Mouse (Mus musculus): ENCODE results near the gene 1700037C18Rik.
A peak's percentile ranks its signal among the peaks of the same experiment; 100 is the strongest.

Gene 1700037C18Rik

GRCm38 (mm10) chr16:3908537-3909111 is at the start of gene 1700037C18Rik, which contains the start of gene Cluap1:
Gene 1700037C18Rik, minus strand, starts transcription at chr16:3908689.
Gene Cluap1, plus strand, starts transcription at chr16:3908801.
- peak; percentile 95 for DNase-seq

- peak; percentile 16 for DNase-seq
Observed at GRCm38 (mm10) chr16:3956369-3956768, 47.9 kb upstream of the 1700037C18Rik start.

DNA sequence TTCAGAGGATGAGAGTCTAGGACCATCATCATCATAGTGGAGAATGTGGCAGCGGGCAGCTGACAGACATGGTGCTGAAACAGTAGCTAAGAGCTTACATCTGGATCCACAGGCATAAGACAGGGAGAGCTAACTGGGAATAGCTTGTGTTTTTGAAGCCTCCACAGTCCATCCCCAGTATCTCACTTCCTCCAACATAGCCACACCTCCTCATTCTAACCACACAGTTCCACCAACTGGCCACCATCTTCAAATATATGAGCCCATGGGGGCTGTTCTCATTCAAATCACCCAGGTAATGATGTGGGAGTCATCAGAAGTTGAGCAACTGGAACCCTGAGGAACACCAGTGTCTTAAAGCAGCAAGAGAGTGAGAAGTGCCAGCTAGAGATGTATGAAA is 42.7 kb upstream of the 1700037C18Rik start:
- no peak for DNase-seq

DNA sequence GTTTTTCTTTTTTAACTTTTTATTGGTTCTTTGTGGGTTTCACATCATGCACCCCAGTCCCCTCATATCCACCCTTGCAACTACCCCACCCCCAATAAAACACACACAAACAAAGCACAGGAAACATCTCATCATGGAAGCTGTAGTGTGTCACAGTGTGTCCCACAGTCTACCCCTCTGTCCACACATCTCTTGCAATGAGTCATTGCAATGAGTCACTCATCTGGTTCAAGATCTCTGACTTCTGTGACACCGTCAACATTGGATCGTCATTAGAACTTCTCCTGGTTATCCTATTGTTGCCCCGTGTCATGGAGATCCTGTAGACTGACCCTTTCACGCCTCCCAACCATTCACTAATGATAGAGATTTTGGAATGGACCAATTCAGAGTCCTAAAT is 26.2 kb upstream of the 1700037C18Rik start:
- DNase-seq: no peak

DNA sequence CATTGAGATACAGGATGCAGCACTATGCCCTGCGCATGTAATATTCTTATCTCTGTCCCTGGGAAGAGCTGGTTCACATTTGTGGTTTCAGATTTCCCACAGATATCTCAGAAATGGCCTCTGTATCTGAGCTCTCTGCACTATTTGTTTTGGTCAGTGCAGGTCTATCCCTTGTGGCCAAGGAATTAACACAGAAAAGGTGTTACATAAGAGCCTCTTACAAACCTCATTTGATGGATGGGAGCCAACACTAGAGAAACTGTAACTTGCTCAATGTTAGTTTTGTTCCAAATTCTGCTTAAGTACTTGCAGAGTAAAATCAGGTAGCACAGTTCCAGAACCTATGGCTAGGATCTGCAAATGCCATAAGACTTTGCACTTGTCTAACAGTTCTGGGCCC is 25.6 kb upstream of the 1700037C18Rik start:
- peak; percentile 27 for DNase-seq

DNA sequence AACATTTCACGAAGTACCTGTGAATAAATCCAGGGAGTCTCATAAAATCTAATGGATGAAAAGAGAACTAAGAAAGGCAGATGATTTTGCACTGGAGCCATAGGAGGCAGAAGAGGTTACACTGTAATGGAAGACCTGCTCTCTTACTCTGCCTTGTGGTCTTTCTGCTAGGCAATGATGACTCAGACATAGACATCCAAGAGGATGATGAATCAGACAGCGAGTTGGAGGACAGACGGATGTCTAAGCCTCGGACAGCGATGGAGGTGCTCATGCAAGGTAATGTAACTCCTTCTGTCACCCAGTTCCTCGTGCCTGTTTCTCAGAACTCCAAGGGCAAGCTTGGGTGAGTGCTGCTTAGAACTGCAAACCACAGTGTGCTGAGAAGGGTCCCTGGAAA is 25.0 kb upstream of the 1700037C18Rik start:
- DNase-seq: no peak

DNA sequence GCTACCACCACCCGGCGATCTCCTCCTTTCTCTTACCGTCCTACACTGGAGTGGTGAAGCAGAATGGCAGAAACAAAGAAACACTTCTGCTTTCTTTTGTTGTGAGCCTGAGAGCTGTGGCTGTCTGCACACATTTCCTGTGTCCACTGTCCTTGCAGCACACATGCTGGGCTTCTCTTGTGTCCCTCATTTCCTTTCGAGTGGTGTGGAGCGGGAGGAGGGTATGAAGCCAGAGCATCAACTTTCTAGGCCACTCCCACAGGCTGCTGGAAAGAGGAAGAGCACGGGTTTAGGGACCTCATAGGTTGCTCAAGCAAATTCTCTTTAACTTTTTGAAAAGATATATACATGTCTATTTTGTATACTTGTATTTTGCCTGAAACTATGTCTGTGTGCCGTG is 20.7 kb upstream of the 1700037C18Rik start:
- DNase-seq: no peak

DNA sequence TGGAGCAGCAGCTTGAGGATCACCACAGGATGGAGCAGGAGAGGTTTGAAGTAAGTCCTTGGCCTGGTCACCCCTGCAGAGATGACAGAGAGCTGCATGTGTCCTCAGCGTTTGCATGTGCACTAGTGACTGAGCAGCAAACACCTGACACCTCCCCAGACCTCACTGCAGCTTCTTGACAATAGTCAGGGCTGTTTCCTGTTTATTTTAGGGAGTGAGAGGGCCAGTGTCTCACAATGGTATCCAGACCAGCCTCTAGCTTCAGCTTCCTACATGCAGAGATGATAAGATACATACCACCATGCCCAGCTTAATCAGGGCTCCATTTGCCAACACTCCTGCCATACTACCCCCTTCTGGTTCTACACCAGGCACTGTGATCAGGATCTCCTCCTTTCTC is 20.1 kb upstream of the 1700037C18Rik start:
- DNase-seq: no peak

- DNase-seq: no peak
Observed at GRCm38 (mm10) chr16:3923966-3924365, 15.5 kb upstream of the 1700037C18Rik start.

DNA sequence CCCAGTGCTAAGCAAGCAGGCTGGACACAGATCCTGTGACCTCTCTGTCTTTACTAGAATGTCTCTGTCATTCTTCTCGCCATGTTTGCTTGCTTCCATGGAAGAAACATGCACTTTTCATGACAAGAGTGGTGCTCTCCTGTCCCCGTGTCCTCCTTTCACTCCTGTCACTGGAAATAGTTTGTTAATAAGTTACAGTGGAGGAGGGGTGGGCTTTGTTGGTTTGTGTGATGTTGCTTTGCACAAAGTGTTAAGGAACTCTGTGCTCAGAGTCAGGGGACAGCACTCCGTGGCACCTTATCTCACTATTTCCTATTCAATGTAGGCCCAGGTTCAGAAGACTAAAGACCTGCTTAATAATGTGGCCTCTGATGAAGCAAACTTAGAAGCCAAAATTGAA is 15.0 kb upstream of the 1700037C18Rik start:
- DNase-seq: no peak

GRCm38 (mm10) chr16:3920756-3921155 is 12.3 kb upstream of the 1700037C18Rik start:
- DNase-seq: no peak

GRCm38 (mm10) chr16:3909118-3909517 is 629 bp upstream of the 1700037C18Rik start:
- DNase-seq: no peak

DNA sequence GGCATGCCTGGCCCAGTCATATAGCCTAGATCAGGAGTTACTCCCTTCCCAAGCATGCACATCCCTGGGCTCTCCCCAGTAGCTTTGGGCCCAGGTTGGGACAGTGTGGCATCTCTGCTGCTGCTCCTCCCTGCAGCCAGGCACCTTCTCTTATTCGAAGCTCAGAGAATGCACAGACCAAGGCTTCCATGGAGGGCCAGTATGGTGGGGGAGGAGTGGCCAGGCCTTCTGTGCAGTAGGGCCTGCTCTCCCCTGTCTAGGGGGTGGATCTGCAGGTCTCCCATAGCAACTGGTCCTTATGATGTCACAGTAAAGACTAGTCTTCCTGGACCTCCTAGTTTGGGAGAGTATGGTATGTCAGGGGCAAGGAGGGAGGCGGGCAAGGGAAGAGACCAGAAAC is 1.0 kb downstream of the 1700037C18Rik start:
- no peak for DNase-seq

- DNase-seq: no peak
Observed at GRCm38 (mm10) chr16:3896553-3896952, 11.9 kb downstream of the 1700037C18Rik start.

- no peak for DNase-seq
Observed at GRCm38 (mm10) chr16:3896046-3896445, 12.4 kb downstream of the 1700037C18Rik start.

DNA sequence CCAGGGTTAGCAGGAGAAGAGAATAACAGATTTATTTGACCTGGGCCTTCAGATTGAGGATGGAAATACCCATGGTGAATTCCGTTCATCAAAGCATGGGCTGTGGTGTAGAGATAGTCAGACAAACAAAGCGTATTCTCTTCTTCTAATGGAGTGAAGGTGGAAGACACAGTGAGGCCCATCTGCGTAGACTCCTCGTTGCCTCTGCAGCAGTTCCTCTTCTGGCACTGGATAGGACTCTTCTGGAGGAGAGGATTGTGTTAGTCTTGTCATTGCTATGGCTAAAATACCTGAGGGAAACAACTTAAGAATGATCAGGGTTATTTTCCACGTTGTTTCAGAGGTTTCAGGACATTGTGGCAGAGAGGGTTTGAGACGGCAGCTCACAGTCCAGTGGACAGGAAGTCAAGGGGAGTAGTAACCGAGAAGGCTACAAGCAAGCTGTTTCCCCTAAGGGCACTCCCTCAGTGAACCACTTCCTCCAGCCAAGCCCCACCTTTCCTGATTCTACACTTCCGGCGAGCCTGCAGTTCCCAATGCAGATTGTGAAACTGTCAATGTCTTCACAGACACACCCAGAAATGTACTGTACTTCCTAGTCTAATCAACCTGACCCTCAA is 13.2 kb downstream of the 1700037C18Rik start:
- DNase-seq: peak; percentile 20

DNA sequence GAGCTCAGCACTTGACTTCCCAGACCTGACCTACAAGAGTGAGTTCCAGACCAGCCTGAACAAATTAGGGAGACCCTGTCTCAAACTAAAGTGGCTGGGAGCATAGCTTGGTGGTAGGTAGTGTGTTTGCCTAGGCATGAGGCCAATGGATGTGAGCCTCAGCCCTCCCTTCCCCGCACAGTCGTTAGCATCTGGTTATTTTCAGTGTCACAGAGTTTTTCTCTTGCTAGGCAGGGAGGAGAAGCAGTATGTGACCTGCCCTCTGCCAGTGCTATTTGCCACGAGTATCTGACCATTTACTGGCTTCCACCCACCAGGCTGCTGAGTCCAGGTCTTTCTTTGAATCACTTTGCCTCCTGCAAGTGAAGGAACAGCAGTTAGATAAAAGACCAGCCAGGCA is 14.8 kb downstream of the 1700037C18Rik start:
- DNase-seq: no peak

GRCm38 (mm10) chr16:3891621-3892295 is 16.7 kb downstream of the 1700037C18Rik start:
- DNase-seq: no peak

DNA sequence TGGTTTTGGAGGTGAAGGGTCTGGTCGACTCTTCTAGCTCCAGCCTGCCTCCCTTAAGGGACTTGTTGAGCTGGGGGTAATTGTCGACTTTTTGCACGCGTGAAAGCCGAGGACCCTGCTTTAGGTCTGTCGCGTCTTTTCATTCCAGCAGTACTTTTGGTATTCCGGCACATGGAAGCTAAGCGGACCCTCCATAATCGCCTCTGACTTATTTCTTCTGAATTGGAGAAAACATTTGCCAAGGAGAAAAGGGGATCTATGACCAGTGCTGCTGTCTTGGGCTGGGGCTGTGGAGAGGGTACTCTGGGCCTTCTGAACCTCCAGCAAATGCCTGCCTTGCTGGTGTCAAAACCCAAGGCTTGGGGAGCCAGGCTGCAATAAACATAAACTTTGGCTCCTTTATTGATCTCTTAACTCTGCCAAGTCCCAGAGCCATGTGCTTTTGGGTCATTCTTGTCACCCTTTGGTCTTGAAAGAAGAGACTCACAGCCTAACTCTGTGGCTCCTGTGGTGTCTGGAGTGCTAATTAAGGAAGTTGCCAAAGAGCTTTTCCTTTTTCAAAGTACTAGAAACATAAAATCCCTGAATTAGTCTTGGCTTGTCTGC is 23.3 kb downstream of the 1700037C18Rik start:
- peak; percentile 18 for DNase-seq

GRCm38 (mm10) chr16:3884201-3885064 is 24.1 kb downstream of the 1700037C18Rik start, which contains the start of the genes Zfp597 and Gm20695:
Gene Zfp597, minus strand, starts transcription at chr16:3884561.
Gene Gm20695, plus strand, starts transcription at chr16:3884648.
- peak; percentile 95 for DNase-seq

DNA sequence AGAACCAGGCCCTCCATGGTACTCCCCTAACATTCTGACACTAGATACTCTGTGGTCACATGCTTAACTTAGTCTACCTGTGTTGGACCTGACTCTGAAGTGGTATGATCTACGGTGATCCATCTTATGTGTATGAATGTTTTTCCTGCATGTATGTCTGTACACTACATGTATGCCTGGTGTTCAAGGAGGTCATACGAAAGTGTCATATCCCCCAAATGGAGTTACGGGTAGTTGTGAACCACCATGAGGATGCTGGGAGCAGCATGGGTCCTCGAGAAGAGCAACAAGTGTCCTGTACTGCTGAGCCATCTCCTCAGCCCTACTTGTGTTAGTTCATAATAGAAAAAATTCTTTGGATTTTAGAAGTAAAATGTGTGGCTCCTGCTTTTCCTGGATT is 32.1 kb downstream of the 1700037C18Rik start:
- no peak for DNase-seq

GRCm38 (mm10) chr16:3872216-3873047 is 36.1 kb downstream of the 1700037C18Rik start, which contains the start of gene Naa60:
Gene Naa60, plus strand, starts transcription at chr16:3872375.
- peak; percentile 91 for DNase-seq

Measured in kidney, adult 18-20 months (tissue).